Mouse (Mus musculus): ENCODE data around the gene Egln1. TPM values are rescaled to one million over a fixed set of nuclear protein-coding genes. Genes with fewer than 3 reads are reported as not detected.

Gene Egln1
- polyA plus RNA-seq, 1 experiment from 2014 or later = 10.1 TPM

- no peaks in the 10 kb centered on the region for H3K27me3 ChIP-seq (ENCODE audit: insufficient read depth, poor library complexity, severe bottlenecking)
- 94% methylated on average over 5 of the region's 5 CpGs for WGBS
- no peak overlapping the region for H3K4me3 ChIP-seq
- no peak overlapping the region for H3K27ac ChIP-seq
- peaks cover 11% of the 10 kb centered on the region; the same call in 1 of the 2 replicates for H3K9me3 ChIP-seq
- H3K36me3 ChIP-seq = peaks cover 100% of the 10 kb centered on the region
- DNase-seq (ENCODE audit: low spot score) = no peak
- no peaks in the 10 kb centered on the region for H3K4me1 ChIP-seq (replicated peaks)
Measured at GRCm38 (mm10) chr8:124888385-124888784, 60.7 kb downstream of the Egln1 start.

- H3K27ac ChIP-seq = no peak overlapping the region
- 94% methylated on average over 10 of the region's 10 CpGs for WGBS
- peaks cover 100% of the 10 kb centered on the region for H3K36me3 ChIP-seq
- no peak overlapping the region for H3K4me3 ChIP-seq
- no peak for DNase-seq (ENCODE audit: low spot score)
- H3K27me3 ChIP-seq (ENCODE audit: insufficient read depth, poor library complexity, severe bottlenecking) = no peaks in the 10 kb centered on the region
- H3K9me3 ChIP-seq = no peaks in the 10 kb centered on the region
- H3K4me1 ChIP-seq (replicated peaks) = no peaks in the 10 kb centered on the region
Measured at GRCm38 (mm10) chr8:124878946-124879526, 70.1 kb downstream of the Egln1 start.

- Histone ChIP-seq H3K9me3 (no peaks in the 10 kb centered on the region), H3K36me3 (peaks cover 100% of the 10 kb centered on the region), H3K4me1 (replicated peaks) (no peaks in the 10 kb centered on the region), H3K27me3 (ENCODE audit: insufficient read depth, poor library complexity, severe bottlenecking) (no peaks in the 10 kb centered on the region), H3K27ac (no peak overlapping the region), H3K4me3 (no peak overlapping the region)
- DNase-seq (ENCODE audit: low spot score) = no peak
- 92% methylated on average over 5 of the region's 5 CpGs for WGBS
Measured at GRCm38 (mm10) chr8:124878141-124878540, 71.0 kb downstream of the Egln1 start.

- Histone ChIP-seq H3K36me3 (peaks cover 81% of the 10 kb centered on the region), H3K9me3 (no peaks in the 10 kb centered on the region), H3K27ac (no peak overlapping the region), H3K4me1 (replicated peaks) (no peaks in the 10 kb centered on the region; the same call in 1 of the 2 replicates), H3K27me3 (ENCODE audit: insufficient read depth, poor library complexity, severe bottlenecking) (no peaks in the 10 kb centered on the region), H3K4me3 (no peak overlapping the region)
- no peak for DNase-seq (ENCODE audit: low spot score)
- 95% methylated on average over 5 of the region's 5 CpGs for WGBS
Measured at GRCm38 (mm10) chr8:124872690-124873089, 76.4 kb downstream of the Egln1 start.

- Histone ChIP-seq H3K9me3 (no peaks in the 10 kb centered on the region), H3K27ac (no peak overlapping the region), H3K4me3 (no peak overlapping the region), H3K27me3 (ENCODE audit: insufficient read depth, poor library complexity, severe bottlenecking) (no peaks in the 10 kb centered on the region), H3K4me1 (replicated peaks) (peaks cover 6% of the 10 kb centered on the region; the same call in 1 of the 2 replicates), H3K36me3 (peaks cover 80% of the 10 kb centered on the region)
- DNase-seq (ENCODE audit: low spot score) = no peak
- 94% methylated on average over 7 of the region's 7 CpGs for WGBS
Measured at GRCm38 (mm10) chr8:124872081-124872480, 77.0 kb downstream of the Egln1 start.

GRCm38 (mm10) chr8:124871474-124871873, 77.7 kb downstream of the Egln1 start:
- Histone ChIP-seq H3K36me3 (peaks cover 79% of the 10 kb centered on the region), H3K27ac (no peak overlapping the region), H3K4me3 (no peak overlapping the region), H3K27me3 (ENCODE audit: insufficient read depth, poor library complexity, severe bottlenecking) (no peaks in the 10 kb centered on the region), H3K9me3 (no peaks in the 10 kb centered on the region), H3K4me1 (replicated peaks) (peaks cover 7% of the 10 kb centered on the region; the same call in 1 of the 2 replicates)
- 91% methylated on average over 7 of the region's 7 CpGs for WGBS
- no peak for DNase-seq (ENCODE audit: low spot score)

- H3K27ac ChIP-seq = no peak overlapping the region
- H3K9me3 ChIP-seq = no peaks in the 10 kb centered on the region
- 90% methylated on average over 6 of the region's 6 CpGs for WGBS
- peaks cover 73% of the 10 kb centered on the region for H3K36me3 ChIP-seq
- no peak overlapping the region for H3K4me3 ChIP-seq
- no peaks in the 10 kb centered on the region for H3K27me3 ChIP-seq (ENCODE audit: insufficient read depth, poor library complexity, severe bottlenecking)
- DNase-seq (ENCODE audit: low spot score) = no peak
- peaks cover 7% of the 10 kb centered on the region; the same call in 1 of the 2 replicates for H3K4me1 ChIP-seq (replicated peaks)
Measured at GRCm38 (mm10) chr8:124869708-124870107, 79.4 kb downstream of the Egln1 start.

- Histone ChIP-seq H3K4me1 (replicated peaks) (peaks cover 20% of the 10 kb centered on the region), H3K27me3 (ENCODE audit: insufficient read depth, poor library complexity, severe bottlenecking) (no peaks in the 10 kb centered on the region), H3K4me3 (no peak overlapping the region), H3K27ac (no peak overlapping the region), H3K36me3 (peaks cover 47% of the 10 kb centered on the region), H3K9me3 (no peaks in the 10 kb centered on the region)
- 81% methylated on average over 2 of the region's 2 CpGs for WGBS
- DNase-seq (ENCODE audit: low spot score) = no peak
Measured at GRCm38 (mm10) chr8:124867126-124867525, 82.0 kb downstream of the Egln1 start.

- no peak for DNase-seq (ENCODE audit: low spot score)
- 88% methylated on average over 3 of the region's 3 CpGs for WGBS
- Histone ChIP-seq H3K36me3 (peaks cover 43% of the 10 kb centered on the region), H3K4me3 (no peak overlapping the region), H3K9me3 (no peaks in the 10 kb centered on the region), H3K27me3 (ENCODE audit: insufficient read depth, poor library complexity, severe bottlenecking) (no peaks in the 10 kb centered on the region), H3K27ac (no peak overlapping the region), H3K4me1 (replicated peaks) (peaks cover 25% of the 10 kb centered on the region)
Measured at GRCm38 (mm10) chr8:124866669-124867068, 82.5 kb downstream of the Egln1 start.

- DNase-seq (ENCODE audit: low spot score) = peak; percentile 6
- peaks cover 52% of the 10 kb centered on the region for H3K36me3 ChIP-seq
- H3K27ac ChIP-seq = peak overlapping the region; percentile 99
- H3K27me3 ChIP-seq (ENCODE audit: insufficient read depth, poor library complexity, severe bottlenecking) = no peaks in the 10 kb centered on the region
- WGBS = 21% methylated on average over 8 of the region's 8 CpGs
- H3K4me3 ChIP-seq = peak overlapping the region; percentile 87
- H3K4me1 ChIP-seq (replicated peaks) = peaks cover 26% of the 10 kb centered on the region
- no peaks in the 10 kb centered on the region for H3K9me3 ChIP-seq
Measured at GRCm38 (mm10) chr8:124863729-124864128, 85.4 kb downstream of the Egln1 start.

- no peak for DNase-seq (ENCODE audit: low spot score)
- peaks cover 26% of the 10 kb centered on the region for H3K4me1 ChIP-seq (replicated peaks)
- no peaks in the 10 kb centered on the region for H3K9me3 ChIP-seq
- H3K36me3 ChIP-seq = peaks cover 53% of the 10 kb centered on the region
- peak overlapping the region; percentile 99 for H3K27ac ChIP-seq
- no peaks in the 10 kb centered on the region for H3K27me3 ChIP-seq (ENCODE audit: insufficient read depth, poor library complexity, severe bottlenecking)
- WGBS = under 1% methylated on average over 33 of the region's 33 CpGs
- peak overlapping the region; percentile 87 for H3K4me3 ChIP-seq
Measured at GRCm38 (mm10) chr8:124863163-124863677, 85.9 kb downstream of the Egln1 start.

GRCm38 (mm10) chr8:124862321-124863162, 86.6 kb downstream of the Egln1 start, which contains the start of the genes Gnpat and 2810004N23Rik:
Gene Gnpat (plus strand): TSS chr8:124863033.
Gene 2810004N23Rik (minus strand): TSS chr8:124863120.
- H3K27ac ChIP-seq = peak within 1 kb of the TSS; percentile 99
- peak within 1 kb of the TSS; percentile 87 for H3K4me3 ChIP-seq
- WGBS = 2% methylated on average over 55 of the region's 55 CpGs
- no peaks in the 10 kb centered on the region for H3K27me3 ChIP-seq (ENCODE audit: insufficient read depth, poor library complexity, severe bottlenecking)
- DNase-seq (ENCODE audit: low spot score) = peak; percentile 96
- peaks cover 25% of the 10 kb centered on the region for H3K4me1 ChIP-seq (replicated peaks)
- H3K36me3 ChIP-seq = peaks cover 60% of the 10 kb centered on the region
- no peaks in the 10 kb centered on the region for H3K9me3 ChIP-seq

GRCm38 (mm10) chr8:124860188-124860587, 88.9 kb downstream of the Egln1 start:
- peaks cover 62% of the 10 kb centered on the region for H3K36me3 ChIP-seq

More at GRCm38 (mm10) chr8:124860188-124860587, 88.9 kb downstream of the Egln1 start:
- no peak for DNase-seq (ENCODE audit: low spot score)
- Histone ChIP-seq H3K27ac (no peak overlapping the region), H3K9me3 (peaks cover 10% of the 10 kb centered on the region; the same call in 1 of the 2 replicates), H3K27me3 (ENCODE audit: insufficient read depth, poor library complexity, severe bottlenecking) (no peaks in the 10 kb centered on the region), H3K4me1 (replicated peaks) (peaks cover 20% of the 10 kb centered on the region), H3K4me3 (no peak overlapping the region)
- 94% methylated on average over 3 of the region's 3 CpGs for WGBS
